In genomic region chr14:12132046-12132615, GRCm38 (mm10) we compare ENCODE assay signal across 19 mouse cellular contexts.
DNase-seq lines count a peak whose midpoint lies in the region; ATAC-seq and TF ChIP-seq lines count a peak whose summit lies in the region.
"Had no signal": no experiment of that assay in that cellular context is flagged by ENCODE, and none has a peak within 500 bp of the region (broad histone marks: within the 10 kb centered on the region; RNA-seq: fewer than 3 reads in every experiment).

No protein-coding gene starts in this region.

- TF ChIP-seq POLR2A in kidney, adult 2 months (IDR thresholded peaks at IDR 0.05; ENCODE audit: low read depth, low read length), result no peak
- TF ChIP-seq POLR2A in thymus, adult 2 months (IDR thresholded peaks at IDR 0.05; ENCODE audit: control insufficient read depth, extremely low read depth, insufficient read depth, low read length, poor library complexity), result no peak

- no peak overlapping the region for H3K4me3 ChIP-seq in kidney, adult 2 months (ENCODE audit: insufficient read depth, low read depth, low read length)
- H3K4me3 ChIP-seq in thymus, adult 2 months (ENCODE audit: control insufficient read depth, insufficient read depth, low read length), result no peak overlapping the region
- H3K4me3 ChIP-seq in forebrain, embryonic 16.5 days (replicated peaks; ENCODE audit: low read length), result no peak overlapping the region
- H3K4me3 ChIP-seq: limb, embryonic 10.5 days; midbrain, embryonic 10.5 days; neural tube, embryonic 13.5 days had no signal

- 66% methylated on average over 7 of the region's 7 CpGs for WGBS in kidney, adult 2 months
- WGBS in thymus, adult 2 months, result 69% methylated on average over 7 of the region's 7 CpGs
- WGBS in forebrain, embryonic 16.5 days, result 88% methylated on average over 7 of the region's 7 CpGs

- peak overlapping the region; percentile 78 for H3K27ac ChIP-seq in kidney, adult 2 months (ENCODE audit: insufficient read depth, low read depth, low read length)
- H3K27ac ChIP-seq in thymus, adult 2 months (ENCODE audit: control insufficient read depth, insufficient read depth, low read length), result no peak overlapping the region
- H3K27ac ChIP-seq in forebrain, embryonic 16.5 days (ENCODE audit: low read length), result no peak overlapping the region
- H3K27ac ChIP-seq: limb, embryonic 10.5 days; midbrain, embryonic 10.5 days; neural tube, embryonic 13.5 days; stomach, postnatal 0 days had no signal

- H3K9me3 ChIP-seq in forebrain, embryonic 16.5 days (ENCODE audit: control insufficient read depth, low read length), result no peaks in the 10 kb centered on the region
- H3K9me3 ChIP-seq: limb, embryonic 10.5 days; midbrain, embryonic 10.5 days; neural tube, embryonic 13.5 days had no signal

- peak; percentile 78 for DNase-seq in kidney, adult 2 months
- no peak for DNase-seq in kidney, adult 18-20 months
- peak; percentile 66 for DNase-seq in kidney, adult 9 months
- peak; percentile 41 to 72 for DNase-seq in kidney, postnatal 25 days
- DNase-seq in lung, postnatal 4 days, result peak; percentile 52 to 64
- no peak for DNase-seq in thymus, adult 2 months
- DNase-seq: gastrocnemius, postnatal 14 days; heart, postnatal 14 days; right cerebral cortex, postnatal 14 days; thymus, postnatal 25 days had no signal

- no peak overlapping the region for H3K9ac ChIP-seq in forebrain, embryonic 16.5 days (replicated peaks; ENCODE audit: low read depth, low read length)
- H3K9ac ChIP-seq: neural tube, embryonic 13.5 days had no signal

- ATAC-seq in forebrain, embryonic 16.5 days, result no peak
- ATAC-seq: hindbrain, embryonic 16.5 days had no signal

- H3K27me3 ChIP-seq in kidney, adult 2 months (replicated peaks; ENCODE audit: control insufficient read depth, insufficient read depth, low read length), result no peaks in the 10 kb centered on the region
- H3K27me3 ChIP-seq in thymus, adult 2 months (ENCODE audit: control insufficient read depth, insufficient read depth, low read length), result no peaks in the 10 kb centered on the region
- no peaks in the 10 kb centered on the region for H3K27me3 ChIP-seq in forebrain, embryonic 16.5 days (replicated peaks; ENCODE audit: control insufficient read depth, insufficient read depth, low read length)
- H3K27me3 ChIP-seq: neural tube, embryonic 13.5 days had no signal

- H3K4me2 ChIP-seq in forebrain, embryonic 16.5 days (ENCODE audit: low read length), result no peak overlapping the region
- H3K4me2 ChIP-seq: heart, embryonic 11.5 days; liver, embryonic 11.5 days; neural tube, embryonic 13.5 days had no signal

- no peaks in the 10 kb centered on the region for H3K36me3 ChIP-seq in kidney, adult 2 months (ENCODE audit: control insufficient read depth, insufficient read depth, low read length)
- no peaks in the 10 kb centered on the region for H3K36me3 ChIP-seq in thymus, adult 2 months (ENCODE audit: control insufficient read depth, insufficient read depth, low read length)
- H3K36me3 ChIP-seq in forebrain, embryonic 16.5 days (ENCODE audit: control insufficient read depth, insufficient read depth), result no peaks in the 10 kb centered on the region
- H3K36me3 ChIP-seq: G1E; limb, embryonic 10.5 days; midbrain, embryonic 10.5 days; neural tube, embryonic 13.5 days had no signal

- TF ChIP-seq CTCF in kidney, adult 2 months (conservative IDR thresholded peaks at IDR 0.05; ENCODE audit: insufficient read depth, insufficient read length, low read depth, low read length), result no peak
- no peak for TF ChIP-seq CTCF in thymus, adult 2 months (IDR thresholded peaks at IDR 0.05; ENCODE audit: borderline replicate concordance, control insufficient read depth, extremely low read depth, insufficient read depth, low read length, poor library complexity)

- 0 out of 2 replicates have a peak, but pooled peaks cover 2% of the 10 kb centered on the region for H3K4me1 ChIP-seq in kidney, adult 2 months (ENCODE audit: control insufficient read depth, insufficient read depth, low read length)
- no peaks in the 10 kb centered on the region for H3K4me1 ChIP-seq in thymus, adult 2 months (replicated peaks; ENCODE audit: control insufficient read depth, insufficient read depth, low read length)
- H3K4me1 ChIP-seq in forebrain, embryonic 16.5 days (replicated peaks; ENCODE audit: control insufficient read depth, insufficient read depth, low read length), result no peaks in the 10 kb centered on the region

Comparison
In these comparisons a context has a peak if more than half of its experiments do, and no peak if none do; other contexts are left out.
1. DNase-seq: peak in kidney, adult 2 months (single experiment), kidney, adult 9 months (single experiment), kidney, postnatal 25 days (2 of 2) and lung, postnatal 4 days (2 of 2); none in kidney, adult 18-20 months (single experiment) and thymus, adult 2 months (single experiment).